Mouse (Mus musculus): Measurements from ENCODE around the gene Ptpn1.

- TF ChIP-seq CTCF (IDR thresholded peaks at IDR 0.05; ENCODE audit: low read depth, low read length) (no peak), POLR2AphosphoS5 (IDR thresholded peaks at IDR 0.05; ENCODE audit: insufficient replicate concordance, low read depth, low read length) (no peak), GATA2 (IDR thresholded peaks at IDR 0.05; ENCODE audit: borderline replicate concordance, low read depth, low read length) (no peak), GATA1 (IDR thresholded peaks at IDR 0.05; ENCODE audit: borderline replicate concordance, low read length) (no peak)
Observed at GRCm38 (mm10) chr2:167969851-167970541, 38.1 kb downstream of the Ptpn1 start.

Data from G1E (cell line).